8 mouse cellular contexts compared by ENCODE assay signal in genomic region chr5:71701273-71701614, GRCm38 (mm10). TPM values are rescaled to one million over a fixed set of nuclear protein-coding genes. Genes with fewer than 3 reads are reported as not detected.
A peak's percentile ranks its signal among the peaks of the same experiment; 100 is the strongest.
DNase-seq lines count a peak whose midpoint lies in the region; ATAC-seq lines count a peak whose summit lies in the region.

No protein-coding gene starts in this region.

- no peak for ATAC-seq in heart, embryonic 15.5 days (replicated peaks; ENCODE audit: insufficient number of reproducible peaks, insufficient read depth, low FRiP score, low read depth)
- ATAC-seq in common myeloid progenitor, adult 5-6 weeks (replicated peaks; ENCODE audit: low read depth, poor library complexity, severe bottlenecking), result 0 out of 2 replicates have a peak, but pooled peaks have one; percentile 32
- no peak for ATAC-seq in hindbrain, embryonic 12.5 days (ENCODE audit: low FRiP score)
- no peak; the same call in 1 of the 2 replicates for ATAC-seq in midbrain, embryonic 12.5 days (ENCODE audit: low FRiP score, low read depth)

- no peaks in the 10 kb centered on the region for H3K9me3 ChIP-seq in heart, embryonic 15.5 days (replicated peaks)
- no peaks in the 10 kb centered on the region for H3K9me3 ChIP-seq in hindbrain, embryonic 12.5 days (replicated peaks)
- no peaks in the 10 kb centered on the region for H3K9me3 ChIP-seq in midbrain, embryonic 12.5 days

- peak overlapping the region; percentile 55 for H3K9ac ChIP-seq in heart, embryonic 15.5 days
- peak overlapping the region; percentile 46 for H3K9ac ChIP-seq in hindbrain, embryonic 12.5 days
- peak overlapping the region; percentile 53 for H3K9ac ChIP-seq in midbrain, embryonic 12.5 days (replicated peaks)

- no peaks in the 10 kb centered on the region for H3K36me3 ChIP-seq in heart, embryonic 15.5 days
- H3K36me3 ChIP-seq in hindbrain, embryonic 12.5 days, result no peaks in the 10 kb centered on the region
- no peaks in the 10 kb centered on the region for H3K36me3 ChIP-seq in midbrain, embryonic 12.5 days

- peak overlapping the region; percentile 60 for H3K4me3 ChIP-seq in heart, embryonic 15.5 days
- H3K4me3 ChIP-seq in hindbrain, embryonic 12.5 days, result peak overlapping the region; percentile 54
- H3K4me3 ChIP-seq in midbrain, embryonic 12.5 days, result peak overlapping the region; percentile 60

- H3K4me2 ChIP-seq in heart, embryonic 15.5 days, result peak overlapping the region; percentile 92
- peak overlapping the region; percentile 91 for H3K4me2 ChIP-seq in hindbrain, embryonic 12.5 days (replicated peaks)
- peak overlapping the region; percentile 92 for H3K4me2 ChIP-seq in midbrain, embryonic 12.5 days (replicated peaks)

- DNase-seq in heart, adult 11 months, result no peak
- DNase-seq in right cerebral cortex, postnatal 36 days (ENCODE audit: low spot score in 2 of 2), result no peak
- DNase-seq in cerebellum, adult 11 months, result no peak
- DNase-seq in ovary, postnatal 36 days (ENCODE audit: low spot score), result no peak

- H3K27ac ChIP-seq in heart, embryonic 15.5 days, result no peak overlapping the region
- H3K27ac ChIP-seq in hindbrain, embryonic 12.5 days, result no peak overlapping the region
- H3K27ac ChIP-seq in midbrain, embryonic 12.5 days (replicated peaks), result no peak overlapping the region

- peaks cover 10% of the 10 kb centered on the region; the same call in 1 of the 2 replicates for H3K4me1 ChIP-seq in heart, embryonic 15.5 days (replicated peaks)
- H3K4me1 ChIP-seq in hindbrain, embryonic 12.5 days, result peaks cover 5% of the 10 kb centered on the region; the same call in 1 of the 2 replicates
- H3K4me1 ChIP-seq in midbrain, embryonic 12.5 days, result peaks cover 4% of the 10 kb centered on the region

- H3K27me3 ChIP-seq in heart, embryonic 15.5 days, result peaks cover 8% of the 10 kb centered on the region; the same call in 1 of the 2 replicates
- H3K27me3 ChIP-seq in hindbrain, embryonic 12.5 days, result peaks cover 3% of the 10 kb centered on the region; the same call in 1 of the 2 replicates
- H3K27me3 ChIP-seq in midbrain, embryonic 12.5 days, result no peaks in the 10 kb centered on the region

- WGBS in heart, embryonic 15.5 days, result under 1% methylated on average over 6 of the region's 6 CpGs
- WGBS in hindbrain, embryonic 12.5 days, result 2% methylated on average over 6 of the region's 6 CpGs
- 3% methylated on average over 6 of the region's 6 CpGs for WGBS in midbrain, embryonic 12.5 days

RNA-seq across cellular contexts. Expression of gene Gabra4, which starts 43.1 kb away (rescaled TPM):
- 2.7 and 3.3 TPM in 2 replicates for polyA plus RNA-seq in heart, embryonic 15.5 days (2015; fragmentation: Nextera tagmentation; extraction: Ambion mirVana)
- not detected in 2 replicates for total RNA-seq in common myeloid progenitor, adult 5-6 weeks (2017)
- 2.4 TPM in 2 replicates for polyA plus RNA-seq in hindbrain, embryonic 12.5 days (2016; fragmentation: Nextera tagmentation; extraction: Ambion mirVana)
- polyA plus RNA-seq in midbrain, embryonic 12.5 days (2016; fragmentation: Nextera tagmentation; extraction: Ambion mirVana), result 2.2 and 2.9 TPM in 2 replicates

RNA-seq across cellular contexts. Expression of gene Gabrb1, which starts 43.3 kb away (rescaled TPM):
- polyA plus RNA-seq in heart, embryonic 15.5 days (2015; fragmentation: Nextera tagmentation; extraction: Ambion mirVana), result 0.93 and 1.4 TPM in 2 replicates
- total RNA-seq in common myeloid progenitor, adult 5-6 weeks (2017), result not detected in 2 replicates
- polyA plus RNA-seq in hindbrain, embryonic 12.5 days (2016; fragmentation: Nextera tagmentation; extraction: Ambion mirVana), result 1.8 and 2.6 TPM in 2 replicates
- 2.1 and 2.3 TPM in 2 replicates for polyA plus RNA-seq in midbrain, embryonic 12.5 days (2016; fragmentation: Nextera tagmentation; extraction: Ambion mirVana)
